Mouse (Mus musculus) liver, postnatal 0 days (tissue): ENCODE data around the gene Map1s.

Experiments used
- CTCF ChIP-seq: sonication (generic); IDR thresholded peaks from 2 replicates; pipeline ENCODE4 v1.5.1; 2016; ENCODE audit warnings: antibody characterized with exemption, low read depth
- EP300 ChIP-seq: IDR thresholded peaks from 2 replicates; pipeline ENCODE4 v1.6.1; 2016; ENCODE audit warnings: antibody characterized with exemption, low read depth, mild to moderate bottlenecking

- no peak for TF ChIP-seq CTCF
- TF ChIP-seq EP300, result no peak
These were observed 9.3 kb upstream of the Map1s start for GRCm38 (mm10) chr8:70896316-70897020.
